Mouse (Mus musculus) limb, embryonic 11.5 days (tissue): ENCODE data around the gene Eomes. TPM values are rescaled to one million over a fixed set of nuclear protein-coding genes. Genes with fewer than 3 reads are reported as not detected.

Experiments used
- ATAC-seq: fragments of 200-750 bp; cut with Nextera tagmentation; 2 replicates; pipeline ENCODE4 v1.8.0; 2017; ENCODE audit warnings: low read depth; ENCODE audit not compliant: insufficient number of reproducible peaks, low FRiP score, low TSS enrichment
- DNase-seq: peaks from one replicate; pipeline ENCODE4 v3.0.0-alpha.2; 2015; ENCODE audit warnings: low spot score
- H3K27ac ChIP-seq: fragments of 300-500 bp; sonication (generic); replicated peaks from 2 replicates; pipeline ENCODE4 v1.5.1; 2014; ENCODE audit warnings: low read depth, mild to moderate bottlenecking, low read length
- H3K27me3 ChIP-seq: fragments of 300-500 bp; sonication (generic); 2 replicates; pipeline ENCODE4 v1.6.1; 2014; ENCODE audit warnings: mild to moderate bottlenecking, low read length, mixed read lengths; ENCODE audit not compliant: control insufficient read depth, insufficient read depth
- H3K36me3 ChIP-seq: fragments of 300-500 bp; sonication (generic); 2 replicates; pipeline ENCODE4 v1.6.1; 2014; ENCODE audit warnings: mild to moderate bottlenecking, low read length, moderate library complexity, mixed read lengths; ENCODE audit not compliant: control insufficient read depth, insufficient read depth
- H3K4me1 ChIP-seq: fragments of 300-500 bp; sonication (generic); 2 replicates; pipeline ENCODE4 v1.6.1; 2014; ENCODE audit warnings: low read length, mixed read lengths; ENCODE audit not compliant: control insufficient read depth, insufficient read depth
- H3K4me2 ChIP-seq: fragments of 300-500 bp; sonication (generic); 2 replicates; pipeline ENCODE4 v1.6.1; 2014; ENCODE audit warnings: low read depth, mild to moderate bottlenecking, moderate library complexity; ENCODE audit not compliant: severe bottlenecking
- H3K4me3 ChIP-seq: fragments of 300-500 bp; sonication (generic); 2 replicates; pipeline ENCODE4 v1.5.1; 2014; ENCODE audit warnings: low read depth, low read length
- H3K9ac ChIP-seq: fragments of 300-500 bp; sonication (generic); 2 replicates; pipeline ENCODE4 v1.6.1; 2014; ENCODE audit warnings: mild to moderate bottlenecking, low read length
- H3K9me3 ChIP-seq: fragments of 300-500 bp; sonication (generic); 2 replicates; pipeline ENCODE4 v1.6.1; 2016; ENCODE audit warnings: low read length; ENCODE audit not compliant: control insufficient read depth
- WGBS: fragments of 180-500 bp; shearing (Covaris S2); extraction: QIAGEN DNeasy Blood & Tissue Kit; methylation state at CpG from one replicate; pipeline ENCODE4 v1.1.7; 2014; 5-methylcytosine and 5-hydroxymethylcytosine counted together
- polyA plus RNA-seq: library from polyadenylated mRNA; unstranded; fragments of >200 nt; fragmentation: Nextera tagmentation; extraction: Ambion mirVana; gene quantifications from 2 replicates; pipeline ENCODE4 v1.2.1, GENCODE M21; 2014

Eomes gene
- polyA plus RNA-seq, 1 experiment from 2014 or later, result 1.1 TPM

- DNase-seq, result peak; percentile 40
- H3K4me1 ChIP-seq, result 0 out of 2 replicates have a peak, but pooled peaks cover 3% of the 10 kb centered on the region
- no peak for ATAC-seq
- H3K4me2 ChIP-seq, result no peak overlapping the region
- no peak overlapping the region for H3K4me3 ChIP-seq
- H3K9me3 ChIP-seq, result no peaks in the 10 kb centered on the region
- no peak overlapping the region for H3K27ac ChIP-seq
- H3K36me3 ChIP-seq, result no peaks in the 10 kb centered on the region
- WGBS, result 10% methylated on average over 16 of the region's 16 CpGs
- peaks cover 34% of the 10 kb centered on the region for H3K27me3 ChIP-seq
- no peak overlapping the region for H3K9ac ChIP-seq
Measured at GRCm38 (mm10) chr9:118469272-118469671, 8.7 kb upstream of the Eomes start.

GRCm38 (mm10) chr9:118471296-118471695 is 6.7 kb upstream of the Eomes start:
- no peak overlapping the region for H3K27ac ChIP-seq
- no peak for ATAC-seq
- 0 out of 2 replicates have a peak, but pooled peaks cover 3% of the 10 kb centered on the region for H3K4me1 ChIP-seq
- no peak overlapping the region for H3K4me3 ChIP-seq
- peaks cover 46% of the 10 kb centered on the region for H3K27me3 ChIP-seq
- no peak for DNase-seq
- no peak overlapping the region for H3K9ac ChIP-seq
- 5% methylated on average over 3 of the region's 3 CpGs for WGBS
- H3K36me3 ChIP-seq, result no peaks in the 10 kb centered on the region
- no peaks in the 10 kb centered on the region for H3K9me3 ChIP-seq
- H3K4me2 ChIP-seq, result no peak overlapping the region

GRCm38 (mm10) chr9:118476211-118476765 is 1.7 kb upstream of the Eomes start:
- WGBS, result under 1% methylated on average over 22 of the region's 22 CpGs
- Histone ChIP-seq H3K4me1 (peaks cover 16% of the 10 kb centered on the region; the same call in 1 of the 2 replicates), H3K36me3 (no peaks in the 10 kb centered on the region), H3K4me2 (no peak overlapping the region), H3K27me3 (peaks cover 65% of the 10 kb centered on the region), H3K9ac (no peak overlapping the region), H3K27ac (no peak overlapping the region), H3K4me3 (no peak overlapping the region), H3K9me3 (no peaks in the 10 kb centered on the region)
- DNase-seq, result no peak
- ATAC-seq, result no peak

GRCm38 (mm10) chr9:118476766-118477271 is 1.2 kb upstream of the Eomes start:
- WGBS, result under 1% methylated on average over 33 of the region's 33 CpGs
- Histone ChIP-seq H3K9ac (no peak overlapping the region), H3K4me3 (no peak overlapping the region), H3K4me2 (no peak overlapping the region), H3K4me1 (peaks cover 16% of the 10 kb centered on the region; the same call in 1 of the 2 replicates), H3K9me3 (no peaks in the 10 kb centered on the region), H3K27ac (no peak overlapping the region), H3K36me3 (no peaks in the 10 kb centered on the region), H3K27me3 (peaks cover 64% of the 10 kb centered on the region)
- no peak for DNase-seq
- ATAC-seq, result no peak

GRCm38 (mm10) chr9:118477281-118477931 is 606 bp upstream of the Eomes start:
- peak; percentile 73 for DNase-seq

GRCm38 (mm10) chr9:118478458-118478838 is 436 bp downstream of the Eomes start:
- peak overlapping the region; percentile 42 for H3K4me2 ChIP-seq
- H3K27ac ChIP-seq, result no peak overlapping the region
- ATAC-seq (no peak), DNase-seq (peak; percentile 68)
- no peaks in the 10 kb centered on the region for H3K36me3 ChIP-seq
- no peaks in the 10 kb centered on the region for H3K9me3 ChIP-seq
- H3K4me3 ChIP-seq, result peak overlapping the region; percentile 30
- H3K9ac ChIP-seq, result no peak overlapping the region
- H3K27me3 ChIP-seq, result peaks cover 71% of the 10 kb centered on the region
- WGBS, result 0% methylated on average over 23 of the region's 29 CpGs
- H3K4me1 ChIP-seq, result peaks cover 16% of the 10 kb centered on the region; the same call in 1 of the 2 replicates

More at GRCm38 (mm10) chr9:118477281-118477931, 606 bp upstream of the Eomes start:
- Histone ChIP-seq H3K27me3 (peaks cover 70% of the 10 kb centered on the region), H3K27ac (no peak overlapping the region), H3K9ac (no peak overlapping the region), H3K36me3 (no peaks in the 10 kb centered on the region), H3K4me2 (no peak overlapping the region; the same call in 1 of the 2 replicates), H3K4me3 (no peak overlapping the region), H3K9me3 (no peaks in the 10 kb centered on the region), H3K4me1 (peaks cover 16% of the 10 kb centered on the region; the same call in 1 of the 2 replicates)
- ATAC-seq, result no peak
- WGBS, result under 1% methylated on average over 31 of the region's 31 CpGs

- DNase-seq, result peak; percentile 63
- H3K4me2 ChIP-seq, result peak overlapping the region; percentile 42
- peaks cover 16% of the 10 kb centered on the region; the same call in 1 of the 2 replicates for H3K4me1 ChIP-seq
- peak overlapping the region; percentile 30 for H3K4me3 ChIP-seq
- WGBS, result under 1% methylated on average over 80 of the region's 87 CpGs
- no peak for ATAC-seq
- H3K9me3 ChIP-seq, result no peaks in the 10 kb centered on the region
- H3K36me3 ChIP-seq, result no peaks in the 10 kb centered on the region
- H3K27me3 ChIP-seq, result peaks cover 71% of the 10 kb centered on the region
- H3K27ac ChIP-seq, result no peak overlapping the region
- H3K9ac ChIP-seq, result no peak overlapping the region
Measured at GRCm38 (mm10) chr9:118478839-118479507, 961 bp downstream of the Eomes start.

- DNase-seq, result peak; percentile 57
- no peak overlapping the region; the same call in 1 of the 2 replicates for H3K4me2 ChIP-seq
- WGBS, result 2% methylated on average over 23 of the region's 23 CpGs
Measured at GRCm38 (mm10) chr9:118479508-118480291, 1.7 kb downstream of the Eomes start.

More at GRCm38 (mm10) chr9:118479508-118480291, 1.7 kb downstream of the Eomes start:
- H3K4me1 ChIP-seq, result peaks cover 16% of the 10 kb centered on the region; the same call in 1 of the 2 replicates
- no peaks in the 10 kb centered on the region for H3K36me3 ChIP-seq
- no peak overlapping the region for H3K27ac ChIP-seq
- H3K9ac ChIP-seq, result no peak overlapping the region
- no peak for ATAC-seq
- H3K9me3 ChIP-seq, result no peaks in the 10 kb centered on the region
- no peak overlapping the region; the same call in 1 of the 2 replicates for H3K4me3 ChIP-seq
- peaks cover 76% of the 10 kb centered on the region for H3K27me3 ChIP-seq
